Mouse (Mus musculus): Measurements from ENCODE around the gene Tor1a. TPM values are rescaled to one million over a fixed set of nuclear protein-coding genes. Genes with fewer than 3 reads are reported as not detected.

Tor1a gene
- polyA plus RNA-seq, 1 experiment from 2014 or later = 95.0 TPM

- H3K9me3 ChIP-seq (replicated peaks) = no peaks in the 10 kb centered on the region
- no peak for ATAC-seq
- H3K9ac ChIP-seq = no peak overlapping the region
- H3K4me1 ChIP-seq = peaks cover 25% of the 10 kb centered on the region
- WGBS = 27% methylated on average over 17 of the region's 17 CpGs
- H3K36me3 ChIP-seq (ENCODE audit: poor library complexity, severe bottlenecking) = 0 out of 2 replicates have a peak, but pooled peaks cover 3% of the 10 kb centered on the region
- no peak overlapping the region for H3K27ac ChIP-seq
- no peaks in the 10 kb centered on the region for H3K27me3 ChIP-seq
- H3K4me2 ChIP-seq = no peak overlapping the region
- H3K4me3 ChIP-seq = no peak overlapping the region
Observed at GRCm38 (mm10) chr2:30985111-30986020, 17.6 kb upstream of the Tor1a start.

- Histone ChIP-seq H3K4me1 (peaks cover 25% of the 10 kb centered on the region), H3K9ac (peak overlapping the region; percentile 77; the same call in 1 of the 2 replicates), H3K27ac (no peak overlapping the region), H3K27me3 (no peaks in the 10 kb centered on the region), H3K4me3 (peak overlapping the region; percentile 83), H3K36me3 (ENCODE audit: poor library complexity, severe bottlenecking) (peaks cover 20% of the 10 kb centered on the region), H3K9me3 (replicated peaks) (no peaks in the 10 kb centered on the region), H3K4me2 (peak overlapping the region; percentile 80)
- no peak for ATAC-seq
- 48% methylated on average over 7 of the region's 7 CpGs for WGBS
Observed at GRCm38 (mm10) chr2:30983024-30983423, 15.3 kb upstream of the Tor1a start.

- under 1% methylated on average over 54 of the region's 66 CpGs for WGBS
- H3K9me3 ChIP-seq (replicated peaks) = no peaks in the 10 kb centered on the region
- H3K27me3 ChIP-seq = no peaks in the 10 kb centered on the region
- H3K27ac ChIP-seq = peak within 1 kb of the TSS; percentile 57
- peak within 1 kb of the TSS; percentile 80 for H3K4me2 ChIP-seq
- peak within 1 kb of the TSS; percentile 83 for H3K4me3 ChIP-seq
- peak; percentile 98 for ATAC-seq
- H3K9ac ChIP-seq = peak within 1 kb of the TSS; percentile 77
- H3K4me1 ChIP-seq = peaks cover 25% of the 10 kb centered on the region
- H3K36me3 ChIP-seq (ENCODE audit: poor library complexity, severe bottlenecking) = peaks cover 31% of the 10 kb centered on the region
Observed at GRCm38 (mm10) chr2:30981790-30982513, 14.2 kb upstream of the Tor1a start, which contains the start of the genes BC005624 and Usp20. Gene BC005624, minus strand, starts transcription at chr2:30982201. Gene Usp20, plus strand, starts transcription at chr2:30982279.

- 22% methylated on average over 16 of the region's 16 CpGs for WGBS
- ATAC-seq = no peak
- H3K36me3 ChIP-seq (ENCODE audit: poor library complexity, severe bottlenecking) = peaks cover 50% of the 10 kb centered on the region
Observed at GRCm38 (mm10) chr2:30966826-30967225, 907 bp downstream of the Tor1a start.

GRCm38 (mm10) chr2:30965627-30966026 lies 2.1 kb downstream of the Tor1a start:
- H3K4me1 ChIP-seq = peaks cover 28% of the 10 kb centered on the region
- H3K4me3 ChIP-seq = no peak overlapping the region
- no peak overlapping the region for H3K27ac ChIP-seq
- H3K9me3 ChIP-seq (replicated peaks) = no peaks in the 10 kb centered on the region
- H3K9ac ChIP-seq = no peak overlapping the region
- H3K36me3 ChIP-seq (ENCODE audit: poor library complexity, severe bottlenecking) = peaks cover 54% of the 10 kb centered on the region
- no peak for ATAC-seq
- no peaks in the 10 kb centered on the region for H3K27me3 ChIP-seq
- H3K4me2 ChIP-seq = peak overlapping the region; percentile 98
- 94% methylated on average over 8 of the region's 8 CpGs for WGBS

More at GRCm38 (mm10) chr2:30966826-30967225, 907 bp downstream of the Tor1a start:
- H3K4me2 ChIP-seq = peak overlapping the region; percentile 98
- peaks cover 28% of the 10 kb centered on the region for H3K4me1 ChIP-seq
- H3K27ac ChIP-seq = no peak overlapping the region
- H3K9me3 ChIP-seq (replicated peaks) = no peaks in the 10 kb centered on the region
- no peaks in the 10 kb centered on the region for H3K27me3 ChIP-seq
- H3K4me3 ChIP-seq = peak overlapping the region; percentile 98
- H3K9ac ChIP-seq = peak overlapping the region; percentile 97

GRCm38 (mm10) chr2:30962570-30963254 lies 5.0 kb downstream of the Tor1a start:
- H3K4me2 ChIP-seq = no peak overlapping the region
- WGBS = 91% methylated on average over 11 of the region's 11 CpGs
- no peak overlapping the region for H3K27ac ChIP-seq
- no peaks in the 10 kb centered on the region for H3K27me3 ChIP-seq
- ATAC-seq = no peak
- no peak overlapping the region for H3K9ac ChIP-seq
- H3K9me3 ChIP-seq (replicated peaks) = no peaks in the 10 kb centered on the region
- H3K4me1 ChIP-seq = peaks cover 28% of the 10 kb centered on the region
- peaks cover 84% of the 10 kb centered on the region for H3K36me3 ChIP-seq (ENCODE audit: poor library complexity, severe bottlenecking)
- H3K4me3 ChIP-seq = no peak overlapping the region

- Histone ChIP-seq H3K9ac (no peak overlapping the region), H3K36me3 (ENCODE audit: poor library complexity, severe bottlenecking) (peaks cover 99% of the 10 kb centered on the region), H3K4me3 (no peak overlapping the region), H3K27me3 (no peaks in the 10 kb centered on the region), H3K4me2 (no peak overlapping the region), H3K4me1 (peaks cover 12% of the 10 kb centered on the region), H3K9me3 (replicated peaks) (no peaks in the 10 kb centered on the region), H3K27ac (no peak overlapping the region)
- ATAC-seq = no peak
- WGBS = 53% methylated on average over 5 of the region's 5 CpGs
Observed at GRCm38 (mm10) chr2:30959856-30960255, 7.9 kb downstream of the Tor1a start.

GRCm38 (mm10) chr2:30958726-30959125 lies 9.0 kb downstream of the Tor1a start:
- Histone ChIP-seq H3K27me3 (no peaks in the 10 kb centered on the region), H3K9me3 (replicated peaks) (no peaks in the 10 kb centered on the region), H3K36me3 (ENCODE audit: poor library complexity, severe bottlenecking) (peaks cover 88% of the 10 kb centered on the region), H3K27ac (no peak overlapping the region), H3K9ac (no peak overlapping the region), H3K4me3 (no peak overlapping the region), H3K4me2 (no peak overlapping the region), H3K4me1 (peaks cover 19% of the 10 kb centered on the region)
- 90% methylated on average over 14 of the region's 14 CpGs for WGBS
- ATAC-seq = no peak

- no peak overlapping the region for H3K27ac ChIP-seq
- H3K4me1 ChIP-seq = peaks cover 24% of the 10 kb centered on the region
- ATAC-seq = no peak
- 0 out of 2 replicates have a peak overlapping the region, but pooled peaks have one; percentile 4 for H3K9ac ChIP-seq
- 86% methylated on average over 4 of the region's 4 CpGs for WGBS
- H3K27me3 ChIP-seq = no peaks in the 10 kb centered on the region
- peaks cover 76% of the 10 kb centered on the region for H3K36me3 ChIP-seq (ENCODE audit: poor library complexity, severe bottlenecking)
- H3K9me3 ChIP-seq (replicated peaks) = no peaks in the 10 kb centered on the region
- no peak overlapping the region for H3K4me2 ChIP-seq
- H3K4me3 ChIP-seq = no peak overlapping the region
Observed at GRCm38 (mm10) chr2:30957511-30957910, 10.2 kb downstream of the Tor1a start.

GRCm38 (mm10) chr2:30954797-30955196 lies 12.9 kb downstream of the Tor1a start:
- Histone ChIP-seq H3K27ac (no peak overlapping the region), H3K4me3 (0 out of 2 replicates have a peak overlapping the region, but pooled peaks have one; percentile 87), H3K36me3 (ENCODE audit: poor library complexity, severe bottlenecking) (peaks cover 48% of the 10 kb centered on the region), H3K4me2 (peak overlapping the region; percentile 90), H3K4me1 (peaks cover 27% of the 10 kb centered on the region), H3K9me3 (replicated peaks) (no peaks in the 10 kb centered on the region), H3K27me3 (no peaks in the 10 kb centered on the region), H3K9ac (peak overlapping the region; percentile 90; the same call in 1 of the 2 replicates)
- 83% methylated on average over 6 of the region's 6 CpGs for WGBS
- no peak for ATAC-seq

GRCm38 (mm10) chr2:30952824-30953490 lies 14.8 kb downstream of the Tor1a start, which contains the start of gene Tor1b:
Gene Tor1b, plus strand, starts transcription at chr2:30952959.
- Histone ChIP-seq H3K4me3 (peak within 1 kb of the TSS; percentile 87), H3K9ac (peak within 1 kb of the TSS; percentile 90)
- WGBS = under 1% methylated on average over 60 of the region's 60 CpGs

More at GRCm38 (mm10) chr2:30952824-30953490, 14.8 kb downstream of the Tor1a start, which contains the start of gene Tor1b:
- peaks cover 30% of the 10 kb centered on the region for H3K36me3 ChIP-seq (ENCODE audit: poor library complexity, severe bottlenecking)
- peak within 1 kb of the TSS; percentile 90 for H3K4me2 ChIP-seq
- peaks cover 27% of the 10 kb centered on the region for H3K4me1 ChIP-seq
- peak within 1 kb of the TSS; percentile 86 for H3K27ac ChIP-seq
- no peaks in the 10 kb centered on the region for H3K9me3 ChIP-seq (replicated peaks)
- peak; percentile 95 for ATAC-seq
- H3K27me3 ChIP-seq = no peaks in the 10 kb centered on the region

Data from forebrain, embryonic 13.5 days (tissue).